Mouse (Mus musculus): ENCODE results near the gene Foxo3. TPM values are rescaled to one million over a fixed set of nuclear protein-coding genes. Genes with fewer than 3 reads are reported as not detected.
A peak's percentile ranks its signal among the peaks of the same experiment; 100 is the strongest.

Foxo3 gene
- polyA plus RNA-seq, 2 experiments, result 10.8 to 16.6 TPM

GRCm38 (mm10) chr10:42299426-42299825 lies 22.9 kb upstream of the Foxo3 start:
- WGBS, result 81% methylated on average over 6 of the region's 6 CpGs
- Histone ChIP-seq H3K27ac (replicated peaks; ENCODE audit: low read depth, low read length) (no peak overlapping the region), H3K4me2 (replicated peaks; ENCODE audit: low read depth, low read length, severe bottlenecking) (no peak overlapping the region), H3K9me3 (ENCODE audit: control insufficient read depth, low read length) (no peaks in the 10 kb centered on the region), H3K4me3 (replicated peaks; ENCODE audit: low read length) (no peak overlapping the region), H3K27me3 (ENCODE audit: control insufficient read depth, insufficient read depth, low read length) (no peaks in the 10 kb centered on the region), H3K9ac (ENCODE audit: low read depth, low read length, severe bottlenecking) (no peak overlapping the region), H3K36me3 (ENCODE audit: control insufficient read depth, insufficient read depth, low read length) (no peaks in the 10 kb centered on the region), H3K4me1 (ENCODE audit: control insufficient read depth, insufficient read depth, low read length) (no peaks in the 10 kb centered on the region)
- no peak for TF ChIP-seq POLR2A (IDR thresholded peaks at IDR 0.05; ENCODE audit: borderline replicate concordance, extremely low read depth, insufficient read depth, insufficient read length)
- ATAC-seq (ENCODE audit: low FRiP score, low read depth) (no peak), DNase-seq (ENCODE audit: low spot score) (no peak)

DNA sequence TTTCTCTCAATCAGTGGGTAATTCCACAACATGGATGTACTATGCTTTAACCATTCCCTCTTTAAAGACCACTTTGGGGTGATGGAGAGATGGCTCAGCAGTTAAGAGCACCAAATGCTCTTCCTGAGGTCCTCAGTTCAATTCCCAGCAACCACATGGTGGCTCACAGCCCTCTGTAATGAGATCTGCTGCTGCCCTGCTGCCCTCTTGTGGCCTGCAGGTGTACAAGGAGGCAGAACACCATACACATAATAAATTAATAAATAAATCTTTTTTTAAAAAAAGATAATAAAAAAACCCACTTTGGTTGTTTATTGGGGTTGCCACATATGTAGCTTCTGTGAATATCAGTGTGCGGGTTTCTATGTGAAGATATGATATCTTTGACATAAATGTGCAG lies 21.4 kb upstream of the Foxo3 start:
- Histone ChIP-seq H3K9me3 (ENCODE audit: control insufficient read depth, low read length) (no peaks in the 10 kb centered on the region), H3K4me2 (replicated peaks; ENCODE audit: low read depth, low read length, severe bottlenecking) (no peak overlapping the region), H3K27ac (replicated peaks; ENCODE audit: low read depth, low read length) (no peak overlapping the region), H3K4me3 (replicated peaks; ENCODE audit: low read length) (no peak overlapping the region), H3K36me3 (ENCODE audit: control insufficient read depth, insufficient read depth, low read length) (no peaks in the 10 kb centered on the region), H3K27me3 (ENCODE audit: control insufficient read depth, insufficient read depth, low read length) (no peaks in the 10 kb centered on the region), H3K4me1 (ENCODE audit: control insufficient read depth, insufficient read depth, low read length) (no peaks in the 10 kb centered on the region), H3K9ac (ENCODE audit: low read depth, low read length, severe bottlenecking) (no peak overlapping the region)
- 94% methylated on average over 1 of the region's 1 CpGs for WGBS
- DNase-seq (ENCODE audit: low spot score) (no peak), ATAC-seq (ENCODE audit: low FRiP score, low read depth) (no peak)
- no peak for TF ChIP-seq POLR2A (IDR thresholded peaks at IDR 0.05; ENCODE audit: borderline replicate concordance, extremely low read depth, insufficient read depth, insufficient read length)

DNA sequence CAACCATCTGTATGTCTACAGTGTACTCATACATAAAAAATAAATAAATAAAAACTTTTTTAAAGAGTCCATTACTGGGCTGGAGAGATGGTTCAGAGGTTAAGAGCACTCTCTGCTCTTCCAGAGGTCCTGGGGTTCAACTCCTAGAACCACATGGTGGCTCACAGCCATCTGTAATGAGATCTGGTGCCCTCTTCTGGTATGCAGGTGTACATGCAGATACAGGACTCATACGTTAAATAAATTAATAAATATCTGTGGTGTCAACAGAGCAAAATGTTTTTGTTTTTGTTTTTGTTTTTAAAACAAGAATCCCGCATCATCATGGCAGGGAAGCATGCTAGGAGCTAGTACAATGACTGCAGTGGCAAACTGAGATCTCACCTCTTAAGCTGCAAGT lies 20.6 kb upstream of the Foxo3 start:
- Histone ChIP-seq H3K9ac (ENCODE audit: low read depth, low read length, severe bottlenecking) (no peak overlapping the region), H3K4me1 (ENCODE audit: control insufficient read depth, insufficient read depth, low read length) (no peaks in the 10 kb centered on the region), H3K4me2 (replicated peaks; ENCODE audit: low read depth, low read length, severe bottlenecking) (no peak overlapping the region), H3K9me3 (ENCODE audit: control insufficient read depth, low read length) (no peaks in the 10 kb centered on the region), H3K4me3 (replicated peaks; ENCODE audit: low read length) (no peak overlapping the region), H3K27ac (replicated peaks; ENCODE audit: low read depth, low read length) (no peak overlapping the region), H3K36me3 (ENCODE audit: control insufficient read depth, insufficient read depth, low read length) (no peaks in the 10 kb centered on the region), H3K27me3 (ENCODE audit: control insufficient read depth, insufficient read depth, low read length) (no peaks in the 10 kb centered on the region)
- no peak for DNase-seq (ENCODE audit: low spot score)
- 78% methylated on average over 2 of the region's 2 CpGs for WGBS
- ATAC-seq (ENCODE audit: low FRiP score, low read depth), result no peak
- TF ChIP-seq POLR2A (IDR thresholded peaks at IDR 0.05; ENCODE audit: borderline replicate concordance, extremely low read depth, insufficient read depth, insufficient read length), result no peak

DNA sequence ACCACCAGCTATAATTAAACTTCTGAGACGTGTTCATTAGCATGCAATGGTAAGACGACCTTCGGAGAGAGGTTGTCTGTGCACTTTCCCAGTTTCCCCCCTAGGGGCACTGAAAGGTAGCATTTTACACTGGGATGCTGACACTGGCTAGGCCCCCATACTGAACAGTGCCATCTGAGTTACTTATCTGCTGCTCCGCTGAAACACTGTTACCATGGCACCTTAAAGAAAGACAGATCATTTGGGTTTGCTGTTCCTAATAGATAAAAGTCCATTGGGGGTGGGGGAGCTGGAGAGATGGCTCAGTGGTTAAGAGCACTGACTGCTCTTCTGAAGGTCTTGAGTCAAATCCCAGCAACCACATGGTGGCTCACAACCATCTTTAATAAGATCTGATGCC lies 20.0 kb upstream of the Foxo3 start:
- TF ChIP-seq POLR2A (IDR thresholded peaks at IDR 0.05; ENCODE audit: borderline replicate concordance, extremely low read depth, insufficient read depth, insufficient read length), result no peak
- Histone ChIP-seq H3K9ac (ENCODE audit: low read depth, low read length, severe bottlenecking) (no peak overlapping the region), H3K27ac (replicated peaks; ENCODE audit: low read depth, low read length) (no peak overlapping the region), H3K4me1 (ENCODE audit: control insufficient read depth, insufficient read depth, low read length) (no peaks in the 10 kb centered on the region), H3K27me3 (ENCODE audit: control insufficient read depth, insufficient read depth, low read length) (no peaks in the 10 kb centered on the region), H3K9me3 (ENCODE audit: control insufficient read depth, low read length) (no peaks in the 10 kb centered on the region), H3K4me2 (replicated peaks; ENCODE audit: low read depth, low read length, severe bottlenecking) (no peak overlapping the region), H3K4me3 (replicated peaks; ENCODE audit: low read length) (no peak overlapping the region), H3K36me3 (ENCODE audit: control insufficient read depth, insufficient read depth, low read length) (no peaks in the 10 kb centered on the region)
- WGBS, result 53% methylated on average over 4 of the region's 4 CpGs
- DNase-seq (ENCODE audit: low spot score) (no peak), ATAC-seq (ENCODE audit: low FRiP score, low read depth) (no peak)

GRCm38 (mm10) chr10:42295028-42295427 lies 18.5 kb upstream of the Foxo3 start:
- Histone ChIP-seq H3K4me1 (ENCODE audit: control insufficient read depth, insufficient read depth, low read length) (no peaks in the 10 kb centered on the region), H3K4me2 (replicated peaks; ENCODE audit: low read depth, low read length, severe bottlenecking) (no peak overlapping the region), H3K9me3 (ENCODE audit: control insufficient read depth, low read length) (no peaks in the 10 kb centered on the region), H3K4me3 (replicated peaks; ENCODE audit: low read length) (no peak overlapping the region), H3K9ac (ENCODE audit: low read depth, low read length, severe bottlenecking) (no peak overlapping the region), H3K36me3 (ENCODE audit: control insufficient read depth, insufficient read depth, low read length) (no peaks in the 10 kb centered on the region), H3K27me3 (ENCODE audit: control insufficient read depth, insufficient read depth, low read length) (no peaks in the 10 kb centered on the region), H3K27ac (replicated peaks; ENCODE audit: low read depth, low read length) (no peak overlapping the region)
- DNase-seq (ENCODE audit: low spot score) (peak; percentile 73), ATAC-seq (ENCODE audit: low FRiP score, low read depth) (no peak)
- no peak for TF ChIP-seq POLR2A (IDR thresholded peaks at IDR 0.05; ENCODE audit: borderline replicate concordance, extremely low read depth, insufficient read depth, insufficient read length)
- WGBS, result 0% methylated on average over 1 of the region's 1 CpGs

- no peaks in the 10 kb centered on the region for H3K36me3 ChIP-seq (ENCODE audit: control insufficient read depth, insufficient read depth, low read length)
- H3K9ac ChIP-seq (ENCODE audit: low read depth, low read length, severe bottlenecking), result no peak overlapping the region
- H3K9me3 ChIP-seq (ENCODE audit: control insufficient read depth, low read length), result no peaks in the 10 kb centered on the region
- TF ChIP-seq POLR2A (IDR thresholded peaks at IDR 0.05; ENCODE audit: borderline replicate concordance, extremely low read depth, insufficient read depth, insufficient read length), result no peak
- WGBS, result 63% methylated on average over 2 of the region's 2 CpGs
- no peak overlapping the region for H3K4me3 ChIP-seq (replicated peaks; ENCODE audit: low read length)
- H3K4me2 ChIP-seq (replicated peaks; ENCODE audit: low read depth, low read length, severe bottlenecking), result no peak overlapping the region
- no peak overlapping the region for H3K27ac ChIP-seq (replicated peaks; ENCODE audit: low read depth, low read length)
- no peaks in the 10 kb centered on the region for H3K4me1 ChIP-seq (ENCODE audit: control insufficient read depth, insufficient read depth, low read length)
- no peak for ATAC-seq (ENCODE audit: low FRiP score, low read depth)
- DNase-seq (ENCODE audit: low spot score), result no peak
- H3K27me3 ChIP-seq (ENCODE audit: control insufficient read depth, insufficient read depth, low read length), result no peaks in the 10 kb centered on the region
Measured at GRCm38 (mm10) chr10:42294392-42294791, 17.8 kb upstream of the Foxo3 start.

All from limb, embryonic 14.5 days (tissue).